Mouse (Mus musculus) liver, adult 2 months (tissue): Measurements from ENCODE around the gene Nars2.

Experiments used
- CTCF ChIP-seq: fragments of 200-500 bp; IDR thresholded peaks from 2 replicates; pipeline ENCODE4 v1.5.1; 2011; ENCODE audit warnings: low read depth, low read length, control low read depth
- POLR2A ChIP-seq: fragments of 200-500 bp; IDR thresholded peaks from 2 replicates; pipeline ENCODE4 v1.6.1; 2011; ENCODE audit warnings: low read length, control low read depth; ENCODE audit not compliant: insufficient read depth; ENCODE audit errors: extremely low read depth

- TF ChIP-seq CTCF (no peak), POLR2A (no peak)
These were observed 45.1 kb upstream of the Nars2 start for GRCm38 (mm10) chr7:96906216-96906615.
